Mouse (Mus musculus) brain, embryonic 14.5 days (tissue): ENCODE measurements at regions not wholly inside any gene's neighbourhood (a gene's known extent, or its start where the extent isn't known, plus 50 kb on each side); places are given as distances from the start of the nearest gene placed in this dataset.

Experiments used
- DNase-seq: peaks from one replicate; pipeline ENCODE4 v3.0.0-alpha.2; 2011; ENCODE audit warnings: low read depth
- CTCF ChIP-seq: fragments of 200-500 bp; IDR thresholded peaks from 2 replicates; pipeline ENCODE4 v1.5.1; 2012; ENCODE audit warnings: inconsistent platforms, mild to moderate bottlenecking, moderate library complexity, borderline replicate concordance; ENCODE audit not compliant: insufficient read depth, insufficient read length; ENCODE audit errors: extremely low read depth
- POLR2A ChIP-seq: fragments of 200-500 bp; IDR thresholded peaks from 2 replicates; pipeline ENCODE4 v1.6.1; 2012; ENCODE audit warnings: mild to moderate bottlenecking, inconsistent platforms, borderline replicate concordance; ENCODE audit not compliant: poor library complexity, insufficient read depth, insufficient read length, severe bottlenecking; ENCODE audit errors: extremely low read depth

DNA sequence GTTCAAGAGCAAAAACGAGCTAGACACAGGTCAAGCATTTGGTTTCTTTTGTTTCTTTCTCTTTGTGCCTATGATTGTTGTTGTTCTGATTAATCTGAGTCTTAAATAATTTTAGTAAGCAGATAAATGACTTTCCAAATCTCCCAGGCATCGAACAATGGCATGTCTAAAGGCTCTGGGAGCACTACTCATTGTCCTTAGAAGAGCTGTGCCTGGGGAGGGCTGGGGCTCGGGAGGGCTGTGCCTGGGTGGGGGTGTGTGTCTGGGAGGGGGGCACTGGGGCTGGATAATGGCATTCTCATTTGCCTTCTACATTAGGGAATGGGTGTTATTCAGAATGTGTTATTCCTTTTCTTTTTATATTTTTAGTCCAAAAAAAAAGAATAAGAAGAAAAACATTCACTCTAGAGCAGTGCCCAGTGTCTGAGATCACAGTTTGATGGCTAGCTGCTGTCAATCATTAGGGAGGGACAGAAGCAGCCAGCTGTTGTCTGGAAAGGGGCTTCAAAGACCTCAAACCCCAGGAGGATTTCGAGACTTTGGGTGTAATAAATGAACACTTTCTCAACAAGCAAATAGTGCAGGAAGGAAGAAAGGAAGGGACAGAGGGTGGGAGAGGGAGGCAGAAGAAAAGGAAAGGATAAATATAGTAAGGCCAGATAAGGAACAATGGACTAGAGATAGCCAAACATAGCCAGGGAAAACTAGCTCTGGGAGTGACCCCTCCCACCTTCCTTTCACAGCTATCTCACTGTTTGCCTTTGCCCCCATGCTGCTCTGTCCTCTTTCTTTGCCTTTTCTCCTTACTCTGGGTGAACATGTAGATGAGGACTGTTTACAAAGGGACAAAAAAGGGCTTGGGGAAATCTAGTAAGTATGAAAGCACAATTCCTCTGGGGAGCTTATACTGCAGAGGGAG, 264.2 kb upstream of the Pcsk5 start:
- peak; percentile 52 for DNase-seq
- TF ChIP-seq CTCF: no peak
- TF ChIP-seq POLR2A: no peak

DNA sequence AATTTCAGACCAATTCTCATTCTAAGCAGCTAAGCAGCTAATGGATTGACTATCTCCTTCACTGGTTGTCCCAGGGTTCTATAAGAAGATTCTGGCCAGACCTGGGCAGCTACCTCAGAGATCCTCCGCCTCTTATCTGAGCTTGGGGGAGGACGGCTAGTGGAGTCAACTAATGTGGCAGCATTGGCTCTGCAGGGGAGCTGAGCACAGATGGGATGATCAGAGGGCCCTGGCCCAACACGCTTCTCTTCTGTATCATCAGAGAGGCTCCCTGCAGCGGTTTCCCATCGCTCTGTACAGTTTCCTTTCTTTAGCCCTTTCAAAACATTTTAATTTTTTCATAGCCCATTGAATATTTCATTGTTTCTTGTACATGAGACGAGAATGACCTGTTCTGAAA, 245.9 kb upstream of the Pcsk5 start:
- DNase-seq: peak; percentile 29
- TF ChIP-seq CTCF (no peak), POLR2A (no peak)

DNA sequence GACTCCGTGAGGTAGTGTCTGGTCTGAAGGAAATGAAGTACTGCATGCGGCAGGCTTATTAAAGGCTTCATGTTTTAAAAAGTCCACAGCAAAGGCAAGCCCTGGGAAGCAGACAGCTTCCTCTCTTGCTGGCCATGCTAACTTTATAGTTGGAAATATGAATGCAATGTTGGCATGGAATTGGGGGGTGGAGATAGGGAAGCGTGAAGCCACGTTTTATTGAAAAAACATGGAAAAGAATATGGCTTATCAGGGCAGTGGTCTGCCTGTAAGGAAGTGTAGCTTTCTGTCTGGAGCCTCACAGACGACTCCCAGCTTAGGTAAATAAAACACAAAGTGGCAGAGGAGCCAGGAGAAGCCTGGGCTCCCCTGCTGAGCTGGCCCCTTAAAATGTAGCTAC, 231.5 kb upstream of the Pcsk5 start:
- no peak for DNase-seq
- TF ChIP-seq CTCF: no peak
- TF ChIP-seq POLR2A: no peak

DNA sequence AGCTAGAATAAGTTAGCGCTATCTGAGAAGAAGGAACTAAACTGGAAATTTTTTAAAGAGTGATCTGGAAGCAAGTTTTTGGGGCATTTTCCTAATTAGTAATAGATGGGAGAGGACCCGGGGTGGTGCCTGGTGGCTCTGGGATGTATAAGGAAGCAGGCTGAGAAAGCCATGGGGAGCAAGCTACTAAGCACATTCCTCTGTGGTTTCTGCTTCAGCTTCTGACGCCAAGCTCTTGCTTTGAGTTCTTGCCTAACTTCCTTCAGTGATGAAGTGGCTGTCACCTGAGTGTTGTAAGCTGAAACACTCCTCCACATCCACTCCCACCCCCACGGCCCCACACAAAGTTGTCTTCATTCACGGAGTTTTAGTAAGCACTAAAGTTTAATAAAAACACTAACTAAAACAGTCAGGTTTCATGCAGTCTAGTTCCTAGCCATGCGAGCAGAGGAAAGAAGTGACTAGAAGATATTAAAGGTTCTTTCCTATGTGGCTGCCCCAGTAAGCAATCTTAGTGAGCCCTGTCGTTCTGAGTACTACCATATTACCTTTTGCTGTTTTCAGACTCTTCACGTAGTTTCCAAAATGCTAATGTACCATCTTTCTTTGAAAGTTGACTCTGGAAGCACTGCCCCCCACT, 230.5 kb upstream of the Pcsk5 start:
- DNase-seq: no peak
- TF ChIP-seq CTCF (no peak), POLR2A (no peak)

DNA sequence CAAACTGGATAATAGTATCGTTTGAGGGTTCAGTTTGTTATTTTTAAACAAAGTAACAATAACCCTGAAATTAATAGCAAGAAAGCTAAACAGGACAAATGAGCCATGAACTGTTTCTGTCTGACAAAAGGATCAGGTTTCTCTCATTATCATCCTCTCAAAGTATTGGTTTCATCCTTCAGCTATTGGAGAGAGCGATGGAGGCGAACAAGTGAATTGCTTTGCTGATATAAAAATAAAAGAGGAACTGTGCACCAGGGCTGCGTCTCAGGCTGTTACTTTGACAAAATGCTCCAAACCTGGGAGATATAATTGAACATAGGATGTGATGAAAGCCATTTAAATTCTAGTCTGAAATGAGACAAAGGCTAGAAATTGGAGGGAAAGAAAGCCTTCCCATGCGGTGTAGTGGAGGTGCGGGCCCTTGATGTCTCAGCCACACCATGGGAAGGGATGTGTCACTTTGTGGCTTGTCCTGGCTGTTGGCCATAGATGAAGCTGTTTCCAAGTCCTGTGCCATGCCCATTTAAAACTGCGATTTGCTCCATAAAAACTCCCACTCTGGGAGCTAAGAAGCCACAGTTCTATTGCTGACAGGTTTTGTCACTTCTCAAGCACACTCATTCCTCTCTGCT, 219.9 kb upstream of the Pcsk5 start:
- no peak for DNase-seq
- TF ChIP-seq POLR2A (no peak), CTCF (no peak)

GRCm38 (mm10) chr19:18056414-18057254, 219.2 kb upstream of the Pcsk5 start:
- TF ChIP-seq CTCF (no peak), POLR2A (no peak)
- peak; percentile 27 for DNase-seq

DNA sequence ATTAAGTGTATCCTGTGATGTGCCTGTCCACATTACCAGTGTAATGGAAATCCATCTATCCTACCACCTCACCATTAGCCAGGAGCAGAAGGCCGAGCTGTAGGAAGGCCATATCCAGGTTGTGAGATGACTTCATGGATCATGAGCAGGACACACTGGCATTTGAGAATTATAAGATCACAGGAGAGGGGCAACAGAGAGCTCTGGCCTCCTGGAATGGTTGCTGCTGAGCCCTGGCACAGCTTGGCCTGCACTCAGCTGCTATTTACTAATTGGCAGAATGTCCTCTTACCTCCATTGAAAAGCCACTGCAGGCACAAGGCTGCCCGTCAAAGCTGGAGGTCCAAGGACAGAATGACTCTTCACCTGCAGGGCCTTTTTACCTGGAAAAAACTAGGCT, 212.9 kb upstream of the Pcsk5 start:
- TF ChIP-seq CTCF (no peak), POLR2A (no peak)
- DNase-seq: no peak

GRCm38 (mm10) chr19:18034225-18034624, 196.8 kb upstream of the Pcsk5 start:
- TF ChIP-seq POLR2A: no peak
- TF ChIP-seq CTCF: no peak
- DNase-seq: no peak

DNA sequence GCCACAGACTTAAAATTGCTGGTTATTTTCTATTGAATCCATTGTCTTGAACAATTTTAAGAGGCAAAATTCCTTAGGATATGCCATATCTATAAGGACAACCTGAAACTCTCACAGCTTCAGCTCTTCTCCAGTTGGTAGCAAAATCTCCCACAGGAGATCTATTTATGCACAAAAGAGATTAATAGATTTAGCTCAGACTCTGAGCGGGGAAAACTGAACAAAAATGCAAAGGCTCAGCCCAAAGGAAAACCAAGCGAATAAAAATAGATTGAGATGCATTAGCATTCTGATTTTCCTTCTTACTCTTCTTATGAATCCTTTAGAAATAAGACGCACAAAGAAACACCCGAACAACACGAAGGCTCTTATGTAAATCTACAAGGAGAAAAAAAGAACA, 196.2 kb upstream of the Pcsk5 start:
- TF ChIP-seq CTCF (no peak), POLR2A (no peak)

GRCm38 (mm10) chr19:18025877-18026276, 188.4 kb upstream of the Pcsk5 start:
- TF ChIP-seq CTCF (no peak), POLR2A (no peak)
- DNase-seq: no peak

More for the DNA sequence above, 196.2 kb upstream of the Pcsk5 start:
- no peak for DNase-seq

GRCm38 (mm10) chr19:18020351-18020750, 182.9 kb upstream of the Pcsk5 start:
- TF ChIP-seq POLR2A: no peak
- no peak for DNase-seq

DNA sequence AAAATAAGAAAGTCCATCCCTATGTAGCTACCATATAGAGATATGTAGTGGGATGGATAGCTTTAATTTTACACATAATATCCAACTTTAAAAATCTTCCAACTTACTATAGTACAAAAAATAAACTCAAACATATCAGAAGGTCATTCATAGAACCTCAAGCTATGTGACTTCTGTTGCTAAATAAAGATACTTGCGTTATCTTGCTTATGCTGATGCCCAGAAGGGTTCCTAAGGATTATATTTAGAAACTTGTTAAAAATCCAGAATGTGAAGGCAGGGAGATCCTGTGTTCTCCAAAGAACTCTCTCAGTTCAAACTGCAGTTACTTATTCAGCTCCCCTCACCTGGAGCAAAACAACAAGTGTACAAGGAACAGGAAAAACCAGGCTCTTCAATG, 177.9 kb upstream of the Pcsk5 start:
- TF ChIP-seq POLR2A (no peak), CTCF (no peak)
- DNase-seq: no peak
